Mouse (Mus musculus): ENCODE measurements around the gene Vstm4. TPM values are rescaled to one million over a fixed set of nuclear protein-coding genes. Genes with fewer than 3 reads are reported as not detected.

The Vstm4 gene
- total RNA-seq, 2 experiments from 2014 or later = 3.0 to 3.2 TPM

GRCm38 (mm10) chr14:32934064-32934463, 77.5 kb downstream of the Vstm4 start:
- no peak for DNase-seq (ENCODE audit: low spot score)

GRCm38 (mm10) chr14:32939217-32939616, 82.7 kb downstream of the Vstm4 start:
- DNase-seq (ENCODE audit: low spot score) = no peak

- peak; percentile 64 for DNase-seq (ENCODE audit: low spot score)
These were observed 91.0 kb downstream of the Vstm4 start for GRCm38 (mm10) chr14:32947512-32947911.

GRCm38 (mm10) chr14:32950312-32951301, 94.1 kb downstream of the Vstm4 start:
- DNase-seq (ENCODE audit: low spot score) = peak; percentile 51

GRCm38 (mm10) chr14:32956486-32956885, 99.9 kb downstream of the Vstm4 start:
- DNase-seq (ENCODE audit: low spot score) = peak; percentile 19

GRCm38 (mm10) chr14:32958671-32959070, 102.1 kb downstream of the Vstm4 start:
- no peak for DNase-seq (ENCODE audit: low spot score)

- DNase-seq (ENCODE audit: low spot score) = peak; percentile 64
These were observed 103.9 kb downstream of the Vstm4 start for GRCm38 (mm10) chr14:32960481-32960880.

GRCm38 (mm10) chr14:32964742-32965141, 108.2 kb downstream of the Vstm4 start:
- no peak for DNase-seq (ENCODE audit: low spot score)

GRCm38 (mm10) chr14:32970700-32971099, 114.1 kb downstream of the Vstm4 start:
- DNase-seq (ENCODE audit: low spot score) = no peak

- peak; percentile 23 for DNase-seq (ENCODE audit: low spot score)
These were observed 127.7 kb downstream of the Vstm4 start for GRCm38 (mm10) chr14:32984176-32984738.

GRCm38 (mm10) chr14:32986659-32987058, 130.1 kb downstream of the Vstm4 start:
- DNase-seq (ENCODE audit: low spot score) = no peak

Other genes starting within 250 kb of the Vstm4 start
- gene 3425401B19Rik, start 171.5 kb upstream of the Vstm4 start, total RNA-seq (2021) = 100 to 1,000 TPM; 355 to 389 TPM
- not detected for gene Tmem273, start 70.8 kb upstream of the Vstm4 start, total RNA-seq (2021)
- not detected for gene Fam170b, start 22.8 kb upstream of the Vstm4 start, total RNA-seq (2021)
- not detected for gene Lrrc18, start 134.6 kb downstream of the Vstm4 start, total RNA-seq (2021)